Mouse (Mus musculus) brain, embryonic 14.5 days (tissue): ENCODE measurements around the gene Ksr2.

Experiments
- CTCF ChIP-seq: fragments of 200-500 bp; IDR thresholded peaks from 2 replicates; pipeline ENCODE4 v1.5.1; 2012; ENCODE audit warnings: inconsistent platforms, mild to moderate bottlenecking, moderate library complexity, borderline replicate concordance; ENCODE audit not compliant: insufficient read depth, insufficient read length; ENCODE audit errors: extremely low read depth
- POLR2A ChIP-seq: fragments of 200-500 bp; IDR thresholded peaks from 2 replicates; pipeline ENCODE4 v1.6.1; 2012; ENCODE audit warnings: mild to moderate bottlenecking, inconsistent platforms, borderline replicate concordance; ENCODE audit not compliant: poor library complexity, insufficient read depth, insufficient read length, severe bottlenecking; ENCODE audit errors: extremely low read depth

DNA sequence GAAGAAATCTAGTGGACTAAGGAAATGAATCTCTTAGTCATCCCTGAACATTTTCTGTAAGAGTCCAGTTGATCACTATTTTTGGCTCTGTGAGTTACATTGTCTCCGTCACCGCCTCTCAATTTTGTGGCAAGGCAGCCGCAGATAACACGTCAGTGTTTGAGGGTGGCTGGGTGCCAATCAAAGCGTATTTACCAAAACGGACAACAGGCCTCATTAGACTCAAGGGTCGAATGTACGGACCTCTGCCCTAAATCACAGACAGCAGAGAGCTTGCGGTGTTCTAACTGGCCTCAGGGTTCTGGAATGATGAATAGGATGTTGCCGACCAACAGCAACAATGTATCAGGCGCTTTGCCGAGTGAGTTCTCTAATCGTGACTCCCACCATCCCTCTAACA, 245.8 kb downstream of the Ksr2 start:
- TF ChIP-seq POLR2A, result no peak
- no peak for TF ChIP-seq CTCF
